Mouse (Mus musculus) liver, embryonic 14.5 days (tissue): ENCODE measurements around the gene Cd36. TPM values are rescaled to one million over a fixed set of nuclear protein-coding genes. Genes with fewer than 3 reads are reported as not detected.

Source experiments
- ATAC-seq: fragments of 200-750 bp; cut with Nextera tagmentation; 2 replicates; pipeline ENCODE4 v1.8.0; 2017; ENCODE audit warnings: moderate number of reproducible peaks, mild to moderate bottlenecking, moderate library complexity; ENCODE audit not compliant: insufficient read depth
- DNase-seq, 3 experiments: peaks; one replicate each; pipeline ENCODE4 v3.0.0-alpha.2; 2012 to 2013; ENCODE audit warnings: low read depth in 3 of 3, low spot score in 3 of 3
- H3K27ac ChIP-seq: fragments of 300-500 bp; sonication (generic); 2 replicates; pipeline ENCODE4 v1.5.1; 2014; ENCODE audit warnings: moderate library complexity, mild to moderate bottlenecking, control low read depth, inconsistent platforms
- H3K27me3 ChIP-seq: fragments of 300-500 bp; sonication (generic); 2 replicates; pipeline ENCODE4 v1.6.1; 2014; ENCODE audit warnings: mild to moderate bottlenecking, low read length, moderate library complexity; ENCODE audit not compliant: control insufficient read depth, insufficient read depth
- H3K36me3 ChIP-seq: fragments of 300-500 bp; sonication (generic); replicated peaks from 2 replicates; pipeline ENCODE4 v1.6.1; 2014; ENCODE audit warnings: low read depth; ENCODE audit not compliant: control insufficient read depth, insufficient read depth
- H3K4me1 ChIP-seq, 2 experiments: fragments of 200-500 bp in 1 of 2; fragments of 300-500 bp in 1 of 2; sonication (generic) in 1 of 2; replicated peaks; 2 replicates each; pipeline ENCODE4 v1.6.1; 2012 to 2014; ENCODE audit warnings: antibody characterized with exemption in 1 of 2, inconsistent platforms in 1 of 2, low read length in 1 of 2; ENCODE audit not compliant: control insufficient read depth in 2 of 2, insufficient read depth in 2 of 2
- H3K4me2 ChIP-seq: fragments of 300-500 bp; sonication (generic); 2 replicates; pipeline ENCODE4 v1.6.1; 2014; ENCODE audit warnings: low read depth, mild to moderate bottlenecking, control low read depth, moderate library complexity
- H3K4me3 ChIP-seq, 2 experiments: fragments of 200-500 bp in 1 of 2; fragments of 300-500 bp in 1 of 2; sonication (generic) in 1 of 2; 2 replicates each; pipeline ENCODE4 v1.5.1; 2012 to 2014; ENCODE audit warnings: low read depth in 2 of 2, low read length in 2 of 2, mild to moderate bottlenecking in 2 of 2, control low read depth in 1 of 2, inconsistent platforms in 1 of 2, moderate library complexity in 1 of 2; ENCODE audit not compliant: insufficient read depth in 1 of 2
- H3K9ac ChIP-seq: fragments of 300-500 bp; sonication (generic); replicated peaks from 2 replicates; pipeline ENCODE4 v1.6.1; 2014; ENCODE audit warnings: mild to moderate bottlenecking, control low read depth, moderate library complexity
- H3K9me3 ChIP-seq: fragments of 300-500 bp; sonication (generic); 2 replicates; pipeline ENCODE4 v1.6.1; 2016; ENCODE audit warnings: low read length, mixed read lengths; ENCODE audit not compliant: control insufficient read depth
- CTCF ChIP-seq: IDR thresholded peaks from 2 replicates; pipeline ENCODE4 v1.5.1; 2016; ENCODE audit warnings: antibody characterized with exemption, low read depth, control low read depth
- EP300 ChIP-seq: IDR thresholded peaks from 2 replicates; pipeline ENCODE4 v1.6.1; 2016; ENCODE audit warnings: antibody characterized with exemption, low read depth
- WGBS: fragments of 180-500 bp; shearing (Covaris S2); extraction: QIAGEN DNeasy Blood & Tissue Kit; methylation state at CpG from one replicate; pipeline ENCODE4 v1.1.7; 2014; ENCODE audit not compliant: insufficient replicate concordance; 5-methylcytosine and 5-hydroxymethylcytosine counted together
- polyA plus RNA-seq, 2 experiments: library from polyadenylated mRNA; depleted of rRNA in 1 of 2; stranded (reverse) in 1 of 2; unstranded in 1 of 2; fragments of >200 nt; fragmentation: Nextera tagmentation in 1 of 2; extraction: Ambion mirVana in 1 of 2; gene quantifications; 2 replicates each; pipeline versions ENCODE4 v1.2.1 to v1.2.3; 2012 to 2014

Gene Cd36
- polyA plus RNA-seq, 2 experiments: 9.3 to 25.9 TPM

DNA sequence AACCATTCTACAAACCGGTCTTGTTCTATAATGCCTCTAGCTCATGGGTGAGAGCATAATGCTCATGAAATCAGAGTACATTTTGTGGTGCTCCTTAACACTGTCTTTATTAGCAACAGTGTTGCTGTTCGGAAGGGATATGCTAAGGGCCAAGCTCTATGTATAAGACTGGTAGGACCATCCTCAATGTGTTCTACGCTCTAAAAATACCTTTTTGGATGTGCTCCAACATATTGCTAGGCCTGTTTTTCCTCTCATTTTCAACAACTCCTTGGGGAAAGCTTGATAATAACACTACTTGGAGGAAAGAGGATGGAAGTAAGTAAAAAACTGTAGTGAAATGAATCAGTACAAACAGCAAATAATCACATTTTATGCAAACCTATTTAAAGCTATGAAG is 44.7 kb downstream of the Cd36 start:
- no peaks in the 10 kb centered on the region for H3K27me3 ChIP-seq
- WGBS: 68% methylated on average over 3 of the region's 3 CpGs
- no peak overlapping the region for H3K9ac ChIP-seq
- ATAC-seq (no peak), DNase-seq (no peak)
- no peak for TF ChIP-seq EP300
- no peak for TF ChIP-seq CTCF
- H3K9me3 ChIP-seq: no peaks in the 10 kb centered on the region
- H3K4me2 ChIP-seq: no peak overlapping the region
- no peak overlapping the region for H3K27ac ChIP-seq
- H3K4me3 ChIP-seq: no peak overlapping the region
- no peaks in the 10 kb centered on the region for H3K4me1 ChIP-seq
- no peaks in the 10 kb centered on the region for H3K36me3 ChIP-seq

DNA sequence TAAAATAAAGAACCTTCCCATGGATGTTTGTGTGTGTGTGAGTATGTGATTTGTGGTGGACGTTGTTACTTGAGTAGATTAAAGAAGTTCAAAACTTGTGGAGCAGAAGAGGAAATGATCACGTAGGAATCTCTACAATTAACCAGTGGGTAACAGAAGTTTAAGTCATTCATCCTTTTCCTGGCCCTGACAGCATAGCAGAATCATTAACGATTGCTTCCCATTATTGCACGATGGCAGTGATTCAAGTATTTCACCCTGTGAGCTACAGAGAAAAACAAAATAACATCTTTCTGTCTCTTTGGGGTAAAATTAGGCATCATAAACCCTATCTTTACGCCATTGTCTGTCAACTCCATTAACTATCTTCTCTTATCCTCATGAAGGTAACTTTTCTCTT is 45.3 kb downstream of the Cd36 start:
- no peaks in the 10 kb centered on the region for H3K36me3 ChIP-seq
- H3K4me3 ChIP-seq: no peak overlapping the region
- DNase-seq (no peak), ATAC-seq (no peak)
- TF ChIP-seq EP300: no peak
- no peak for TF ChIP-seq CTCF
- H3K4me1 ChIP-seq: no peaks in the 10 kb centered on the region
- H3K9ac ChIP-seq: no peak overlapping the region
- no peak overlapping the region for H3K27ac ChIP-seq
- no peaks in the 10 kb centered on the region for H3K9me3 ChIP-seq
- WGBS: 53% methylated on average over 5 of the region's 5 CpGs
- H3K4me2 ChIP-seq: no peak overlapping the region
- H3K27me3 ChIP-seq: no peaks in the 10 kb centered on the region

DNA sequence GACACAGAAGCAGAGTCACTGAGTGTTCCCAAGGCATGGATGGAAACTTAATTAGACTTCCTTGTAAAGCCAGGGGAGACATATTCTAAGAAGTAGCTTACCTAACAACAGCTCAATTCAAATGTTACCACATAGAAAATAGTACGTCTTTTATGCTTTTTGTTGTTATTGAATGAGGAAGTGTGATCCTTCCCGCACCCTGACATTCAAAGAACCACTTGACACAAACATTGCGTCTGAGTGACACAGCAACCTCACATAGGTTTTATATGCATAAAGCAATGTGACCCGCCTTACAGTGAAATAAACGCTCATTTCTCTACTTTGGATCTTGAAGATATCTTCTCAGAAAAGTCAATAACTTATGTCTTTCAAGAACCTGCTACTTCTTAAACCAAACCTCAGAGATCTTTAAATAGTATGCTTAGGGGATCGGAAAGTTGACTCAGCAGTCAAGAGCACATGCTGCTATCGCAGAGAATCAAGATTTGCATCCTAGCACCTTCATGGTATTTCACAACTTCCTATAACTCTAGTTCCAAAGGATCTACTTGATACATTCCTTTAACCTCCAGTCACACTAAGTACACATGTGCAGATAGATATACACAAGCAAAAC is 46.4 kb downstream of the Cd36 start:
- Histone ChIP-seq H3K36me3 (no peaks in the 10 kb centered on the region), H3K9ac (no peak overlapping the region), H3K4me2 (no peak overlapping the region), H3K4me1 (no peaks in the 10 kb centered on the region), H3K4me3 (no peak overlapping the region), H3K9me3 (no peaks in the 10 kb centered on the region), H3K27me3 (no peaks in the 10 kb centered on the region), H3K27ac (no peak overlapping the region)
- DNase-seq (no peak), ATAC-seq (no peak)
- TF ChIP-seq EP300: no peak
- no peak for TF ChIP-seq CTCF
- 54% methylated on average over 7 of the region's 7 CpGs for WGBS

- WGBS: 64% methylated on average over 2 of the region's 2 CpGs
- TF ChIP-seq EP300 (no peak), CTCF (no peak)
- Histone ChIP-seq H3K9ac (no peak overlapping the region), H3K4me1 (no peaks in the 10 kb centered on the region), H3K4me2 (no peak overlapping the region), H3K9me3 (no peaks in the 10 kb centered on the region), H3K27me3 (no peaks in the 10 kb centered on the region), H3K4me3 (no peak overlapping the region), H3K36me3 (no peaks in the 10 kb centered on the region), H3K27ac (no peak overlapping the region)
- DNase-seq (no peak), ATAC-seq (no peak)
Observed at GRCm38 (mm10) chr5:17839549-17839948, 49.1 kb downstream of the Cd36 start.

- no peak overlapping the region for H3K9ac ChIP-seq
- H3K36me3 ChIP-seq: no peaks in the 10 kb centered on the region
- no peak for DNase-seq
- H3K4me2 ChIP-seq: no peak overlapping the region
- H3K27me3 ChIP-seq: no peaks in the 10 kb centered on the region
- no peaks in the 10 kb centered on the region for H3K9me3 ChIP-seq
- TF ChIP-seq EP300 (no peak), CTCF (no peak)
- H3K4me3 ChIP-seq: no peak overlapping the region
- ATAC-seq: no peak
- no peaks in the 10 kb centered on the region for H3K4me1 ChIP-seq
- WGBS: 75% methylated on average over 4 of the region's 4 CpGs
- no peak overlapping the region for H3K27ac ChIP-seq
Observed at GRCm38 (mm10) chr5:17836408-17836807, 52.2 kb downstream of the Cd36 start.
